Mouse (Mus musculus) embryonic facial prominence, embryonic 10.5 days (tissue): Measurements from ENCODE around the gene Ubtf. TPM values are rescaled to one million over a fixed set of nuclear protein-coding genes. Genes with fewer than 3 reads are reported as not detected.
"Not testable (repeated sequence)": the region's sequence is repeated elsewhere in the genome, so short reads cannot be mapped to it uniquely, and the experiment has no call there.

Source experiments
- DNase-seq: peaks from one replicate; pipeline ENCODE4 v3.0.0-alpha.2; 2017; ENCODE audit warnings: low spot score
- H3K27ac ChIP-seq: fragments of 300-500 bp; sonication (generic); replicated peaks from 2 replicates; pipeline ENCODE4 v1.5.1; 2016; ENCODE audit warnings: mild to moderate bottlenecking
- H3K27me3 ChIP-seq: fragments of 300-500 bp; sonication (generic); replicated peaks from 2 replicates; pipeline ENCODE4 v1.6.1; 2016; ENCODE audit warnings: low read depth, mild to moderate bottlenecking; ENCODE audit not compliant: poor library complexity, severe bottlenecking
- H3K36me3 ChIP-seq: fragments of 300-500 bp; sonication (generic); replicated peaks from 2 replicates; pipeline ENCODE4 v1.6.1; 2016; ENCODE audit warnings: mild to moderate bottlenecking, moderate library complexity
- H3K4me1 ChIP-seq: fragments of 300-500 bp; sonication (generic); 2 replicates; pipeline ENCODE4 v1.6.1; 2016
- H3K4me3 ChIP-seq: fragments of 300-500 bp; sonication (generic); 2 replicates; pipeline ENCODE4 v1.5.1; 2016; ENCODE audit warnings: mild to moderate bottlenecking, moderate library complexity
- H3K9me3 ChIP-seq: fragments of 300-500 bp; sonication (generic); 2 replicates; pipeline ENCODE4 v1.6.1; 2016; ENCODE audit warnings: mild to moderate bottlenecking
- WGBS: fragments of 180-500 bp; shearing (Covaris S2); methylation state at CpG from one replicate; pipeline ENCODE4 v1.1.7; 2016; 5-methylcytosine and 5-hydroxymethylcytosine counted together
- polyA plus RNA-seq: library from polyadenylated mRNA; unstranded; fragments of >200 nt; fragmentation: Nextera tagmentation; extraction: Ambion mirVana; gene quantifications from 2 replicates; pipeline ENCODE4 v1.2.1, GENCODE M21; 2016

Gene Ubtf
- 94.2 and 96.3 TPM in 2 replicates for polyA plus RNA-seq

GRCm38 (mm10) chr11:102319410-102319792 is at the start of gene Ubtf:
Ubtf (minus strand) TSS chr11:102319742.
- peak; percentile 84 for DNase-seq
- Histone ChIP-seq H3K9me3 (no peaks in the 10 kb centered on the region), H3K27ac (peak within 1 kb of the TSS; percentile 100), H3K36me3 (peaks cover 14% of the 10 kb centered on the region), H3K4me1 (peaks cover 32% of the 10 kb centered on the region), H3K4me3 (peak within 1 kb of the TSS; percentile 100), H3K27me3 (peaks cover 6% of the 10 kb centered on the region; the same call in 1 of the 2 replicates)
- under 1% methylated on average over 25 of the region's 25 CpGs for WGBS

- no peak for DNase-seq
- Histone ChIP-seq H3K27ac (no peak overlapping the region), H3K27me3 (peaks cover 33% of the 10 kb centered on the region), H3K9me3 (no peaks in the 10 kb centered on the region), H3K4me3 (no peak overlapping the region), H3K36me3 (no peaks in the 10 kb centered on the region), H3K4me1 (peaks cover 9% of the 10 kb centered on the region)
- 70% methylated on average over 4 of the region's 4 CpGs for WGBS
These were observed 49.7 kb upstream of the Ubtf start for GRCm38 (mm10) chr11:102369263-102369662.

- Histone ChIP-seq H3K9me3 (no peaks in the 10 kb centered on the region), H3K36me3 (no peaks in the 10 kb centered on the region), H3K4me3 (no peak overlapping the region), H3K27me3 (peaks cover 24% of the 10 kb centered on the region), H3K27ac (no peak overlapping the region), H3K4me1 (peaks cover 9% of the 10 kb centered on the region)
- DNase-seq: no peak
- 85% methylated on average over 5 of the region's 5 CpGs for WGBS
These were observed 48.8 kb upstream of the Ubtf start for GRCm38 (mm10) chr11:102368347-102368746.

GRCm38 (mm10) chr11:102367504-102368280 is 48.1 kb upstream of the Ubtf start:
- H3K4me3 ChIP-seq: no peak overlapping the region
- no peaks in the 10 kb centered on the region for H3K36me3 ChIP-seq
- WGBS: 77% methylated on average over 9 of the region's 9 CpGs
- peaks cover 9% of the 10 kb centered on the region for H3K4me1 ChIP-seq
- H3K9me3 ChIP-seq: no peaks in the 10 kb centered on the region
- peaks cover 17% of the 10 kb centered on the region for H3K27me3 ChIP-seq
- DNase-seq: no peak
- H3K27ac ChIP-seq: no peak overlapping the region

- WGBS: 76% methylated on average over 8 of the region's 8 CpGs
- Histone ChIP-seq H3K27ac (peak within 1 kb of the TSS; percentile 37; the same call in 1 of the 2 replicates), H3K4me3 (peak within 1 kb of the TSS; percentile 33; the same call in 1 of the 2 replicates)
- not testable (repeated sequence) for DNase-seq, H3K27me3 ChIP-seq, H3K9me3 ChIP-seq, H3K4me1 ChIP-seq, H3K36me3 ChIP-seq
These were observed 46.6 kb upstream of the Ubtf start, which contains the start of gene Slc4a1 for GRCm38 (mm10) chr11:102366103-102366502. Slc4a1 (minus strand) TSS chr11:102366203.

- WGBS: 20% methylated on average over 4 of the region's 4 CpGs
- Histone ChIP-seq H3K36me3 (no peaks in the 10 kb centered on the region), H3K4me1 (peaks cover 9% of the 10 kb centered on the region), H3K9me3 (no peaks in the 10 kb centered on the region), H3K27me3 (peaks cover 9% of the 10 kb centered on the region), H3K4me3 (no peak overlapping the region), H3K27ac (peak overlapping the region; percentile 37; the same call in 1 of the 2 replicates)
- DNase-seq: no peak
These were observed 46.2 kb upstream of the Ubtf start for GRCm38 (mm10) chr11:102365699-102366098.

- Histone ChIP-seq H3K27me3 (peaks cover 9% of the 10 kb centered on the region), H3K9me3 (no peaks in the 10 kb centered on the region), H3K36me3 (no peaks in the 10 kb centered on the region), H3K4me1 (peaks cover 9% of the 10 kb centered on the region), H3K27ac (no peak overlapping the region), H3K4me3 (peak overlapping the region; percentile 33)
- DNase-seq: no peak
- 68% methylated on average over 14 of the region's 14 CpGs for WGBS
These were observed 45.2 kb upstream of the Ubtf start for GRCm38 (mm10) chr11:102364570-102365371.

- no peak for DNase-seq
- peaks cover 9% of the 10 kb centered on the region for H3K4me1 ChIP-seq
- 74% methylated on average over 2 of the region's 2 CpGs for WGBS
- H3K27me3 ChIP-seq: peaks cover 9% of the 10 kb centered on the region
- H3K9me3 ChIP-seq: no peaks in the 10 kb centered on the region
- H3K4me3 ChIP-seq: peak overlapping the region; percentile 33; the same call in 1 of the 2 replicates
- H3K36me3 ChIP-seq: no peaks in the 10 kb centered on the region
- H3K27ac ChIP-seq: no peak overlapping the region
These were observed 44.1 kb upstream of the Ubtf start for GRCm38 (mm10) chr11:102363623-102364022.

GRCm38 (mm10) chr11:102361776-102362495 is 42.4 kb upstream of the Ubtf start:
- WGBS: 90% methylated on average over 8 of the region's 8 CpGs
- peaks cover 13% of the 10 kb centered on the region for H3K4me1 ChIP-seq
- H3K27ac ChIP-seq: no peak overlapping the region
- H3K36me3 ChIP-seq: no peaks in the 10 kb centered on the region
- peaks cover 11% of the 10 kb centered on the region for H3K27me3 ChIP-seq
- peak overlapping the region; percentile 37 for H3K4me3 ChIP-seq
- DNase-seq: no peak
- H3K9me3 ChIP-seq: no peaks in the 10 kb centered on the region

GRCm38 (mm10) chr11:102358365-102358764 is 38.8 kb upstream of the Ubtf start:
- DNase-seq: no peak
- Histone ChIP-seq H3K9me3 (no peaks in the 10 kb centered on the region), H3K27ac (no peak overlapping the region), H3K4me1 (peaks cover 4% of the 10 kb centered on the region; the same call in 1 of the 2 replicates), H3K36me3 (no peaks in the 10 kb centered on the region), H3K4me3 (no peak overlapping the region), H3K27me3 (peaks cover 8% of the 10 kb centered on the region)
- WGBS: 76% methylated on average over 10 of the region's 10 CpGs

- WGBS: 75% methylated on average over 31 of the region's 31 CpGs
- DNase-seq: no peak
- H3K27ac ChIP-seq: no peak overlapping the region
- H3K27me3 ChIP-seq: peaks cover 8% of the 10 kb centered on the region
- H3K36me3 ChIP-seq: no peaks in the 10 kb centered on the region
- no peaks in the 10 kb centered on the region for H3K9me3 ChIP-seq
- no peak overlapping the region for H3K4me3 ChIP-seq
- peaks cover 4% of the 10 kb centered on the region; the same call in 1 of the 2 replicates for H3K4me1 ChIP-seq
These were observed 37.3 kb upstream of the Ubtf start for GRCm38 (mm10) chr11:102356636-102357350.
